ENCODE assay signal across 8 mouse cellular contexts in the genomic region with DNA sequence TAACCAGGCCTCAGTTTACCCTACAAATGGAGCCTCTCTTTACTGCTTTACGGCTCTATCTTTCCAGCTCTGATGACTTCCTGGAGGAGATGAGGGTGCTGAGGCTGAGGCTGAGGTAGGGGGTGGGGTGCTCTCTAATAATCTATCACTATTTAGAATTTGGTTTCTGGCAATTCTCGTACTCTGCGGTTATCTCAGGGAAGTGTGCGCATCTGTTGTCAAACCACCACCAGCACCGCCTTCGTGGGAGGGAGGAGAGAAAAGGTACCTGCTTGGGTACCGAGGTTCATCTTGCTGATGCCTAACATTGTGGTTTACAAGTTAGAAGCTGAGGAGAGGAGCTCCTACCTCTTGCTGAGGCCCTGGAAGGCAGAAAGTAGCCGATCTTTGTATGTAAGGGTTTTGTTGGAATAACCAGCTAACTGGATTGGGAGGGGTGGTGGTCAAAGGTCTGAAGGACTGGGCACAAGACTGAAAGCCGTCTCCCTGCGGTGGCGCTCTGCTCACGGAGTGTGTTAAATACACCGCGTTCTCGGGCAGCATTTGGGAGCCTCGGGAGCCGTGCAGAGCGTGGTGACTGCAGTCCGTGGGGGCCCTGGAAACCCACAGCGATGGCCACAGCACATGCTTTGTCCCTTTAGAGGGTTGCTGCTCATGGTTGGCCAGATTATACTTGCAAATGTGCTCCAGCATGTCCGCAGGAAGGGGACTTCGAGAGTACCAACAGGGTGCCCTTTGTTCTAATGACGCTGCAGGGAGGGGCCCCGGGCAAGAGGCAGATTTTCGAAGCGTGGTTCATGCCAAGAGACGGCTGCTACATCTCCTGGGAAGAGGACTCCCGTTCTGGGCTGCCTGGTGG.
DNase-seq lines count a peak whose midpoint lies in the region; ATAC-seq lines count a peak whose summit lies in the region.

No protein-coding gene starts in this region.

- 11% methylated on average over 28 of the region's 28 CpGs for WGBS in intestine, embryonic 16.5 days

- H3K27ac ChIP-seq in intestine, embryonic 16.5 days (ENCODE audit: low read length), result peak overlapping the region; percentile 93

- H3K36me3 ChIP-seq in intestine, embryonic 16.5 days (ENCODE audit: control insufficient read depth, insufficient read depth, low read length), result no peaks in the 10 kb centered on the region

- no peaks in the 10 kb centered on the region for H3K27me3 ChIP-seq in intestine, embryonic 16.5 days (replicated peaks; ENCODE audit: control insufficient read depth, insufficient read depth, low read length)

- H3K9me3 ChIP-seq in intestine, embryonic 16.5 days (ENCODE audit: control insufficient read depth, low read length), result no peaks in the 10 kb centered on the region

- peak; percentile 55 for DNase-seq in adrenal gland, postnatal 10 days
- peak; percentile 64 to 76 for DNase-seq in cerebellum, postnatal 10 days
- peak; percentile 41 to 66 for DNase-seq in frontal cortex, postnatal 14 days (ENCODE audit: low spot score in 2 of 2)
- peak; percentile 56 to 70 for DNase-seq in left cerebral cortex, adult 8-10 months (ENCODE audit: low spot score in 2 of 2)
- DNase-seq in lung, postnatal 4 days, result peak; percentile 58 to 64
- peak; percentile 44 for DNase-seq in right cerebral cortex, postnatal 14 days
- no peak for DNase-seq in ovary, postnatal 10 days (ENCODE audit: low spot score)

- H3K9ac ChIP-seq in intestine, embryonic 16.5 days (ENCODE audit: low read depth, low read length), result peak overlapping the region; percentile 59

- peak overlapping the region; percentile 42 for H3K4me3 ChIP-seq in intestine, embryonic 16.5 days (ENCODE audit: low read length)

- H3K4me1 ChIP-seq in intestine, embryonic 16.5 days (ENCODE audit: control insufficient read depth, insufficient read depth, low read length), result peaks cover 32% of the 10 kb centered on the region

- peak overlapping the region; percentile 70 for H3K4me2 ChIP-seq in intestine, embryonic 16.5 days (ENCODE audit: low read depth, low read length)

- peak; percentile 77 for ATAC-seq in intestine, embryonic 16.5 days
